Mouse (Mus musculus) heart, embryonic 15.5 days (tissue): ENCODE data around the gene Arpp19. TPM values are rescaled to one million over a fixed set of nuclear protein-coding genes. Genes with fewer than 3 reads are reported as not detected.

Experiments
- polyA plus RNA-seq: library from polyadenylated mRNA; unstranded; fragments of >200 nt; fragmentation: Nextera tagmentation; extraction: Ambion mirVana; gene quantifications from 2 replicates; pipeline ENCODE4 v1.2.1, GENCODE M21; 2015

The Arpp19 gene
- polyA plus RNA-seq, 1 experiment from 2014 or later = 218 TPM

Other genes with a start within 250 kb of the Arpp19 start
- 0.04 TPM in 1 of 2 replicates, not detected in the other for gene Onecut1, start 175.7 kb upstream of the Arpp19 start, polyA plus RNA-seq
- 11.2 and 11.4 TPM in 2 replicates for gene Fam214a, start 84.7 kb upstream of the Arpp19 start, polyA plus RNA-seq
- gene Myo5a, start 33.4 kb downstream of the Arpp19 start, polyA plus RNA-seq = 6.4 and 10.4 TPM in 2 replicates
- 2.4 and 3.8 TPM in 2 replicates for gene Myo5c, start 194.4 kb downstream of the Arpp19 start, polyA plus RNA-seq